Mouse (Mus musculus) CH12.LX (cell line): Measurements from ENCODE around the gene Dnm3. TPM values are rescaled to one million over a fixed set of nuclear protein-coding genes. Genes with fewer than 3 reads are reported as not detected.
A peak's percentile ranks its signal among the peaks of the same experiment; 100 is the strongest.

ENCODE experiments used
- DNase-seq: peaks from one replicate; pipeline ENCODE4 v3.0.0-alpha.2; 2013; ENCODE audit errors: extremely low read depth
- H3K27ac ChIP-seq: 2 replicates; pipeline ENCODE4 v1.5.1; 2012; ENCODE audit warnings: low read depth, mild to moderate bottlenecking, control low read depth, moderate library complexity; ENCODE audit not compliant: insufficient read depth
- H3K27me3 ChIP-seq: replicated peaks from 2 replicates; pipeline ENCODE3; 2012; ENCODE audit warnings: inconsistent platforms
- H3K36me3 ChIP-seq, 2 experiments: replicated peaks in 1 of 2; 2 replicates each; pipeline versions ENCODE3 to v1.6.1; 2012; ENCODE audit warnings: inconsistent platforms in 1 of 2, low read length in 1 of 2, mild to moderate bottlenecking in 1 of 2, mixed read lengths in 1 of 2, moderate library complexity in 1 of 2; ENCODE audit not compliant: control insufficient read depth in 1 of 2, insufficient read depth in 1 of 2
- H3K4me1 ChIP-seq, 2 experiments: 2 replicates each; pipeline ENCODE4 v1.6.1; 2012; ENCODE audit warnings: inconsistent platforms in 1 of 2, moderate library complexity in 1 of 2; ENCODE audit not compliant: insufficient read depth in 2 of 2, control insufficient read depth in 1 of 2
- H3K4me2 ChIP-seq: 2 replicates; pipeline ENCODE4 v1.6.1; 2012; ENCODE audit warnings: low read depth, mild to moderate bottlenecking, control low read depth; ENCODE audit not compliant: poor library complexity, insufficient read depth, severe bottlenecking
- H3K4me3 ChIP-seq, 3 experiments: fragments of 150-350 bp in 1 of 3; sonication (generic) in 1 of 3; replicated peaks in 1 of 3; 2 replicates each; pipeline versions ENCODE3 to v1.5.1; 2011 to 2012; ENCODE audit warnings: low read depth in 2 of 3, low read length in 2 of 3, mild to moderate bottlenecking in 2 of 3, moderate library complexity in 2 of 3, control low read depth in 1 of 3, improper control_type of control experiment in 1 of 3, inconsistent platforms in 1 of 3, mixed read lengths in 1 of 3; ENCODE audit not compliant: poor library complexity in 1 of 3
- H3K79me2 ChIP-seq: replicated peaks from 2 replicates; pipeline ENCODE4 v1.6.1; 2012; ENCODE audit warnings: mild to moderate bottlenecking, moderate library complexity; ENCODE audit not compliant: control insufficient read depth, poor library complexity, insufficient read depth, severe bottlenecking; ENCODE audit errors: extremely low read depth
- H3K9ac ChIP-seq: 2 replicates; pipeline ENCODE4 v1.6.1; 2012; ENCODE audit warnings: low read depth, mild to moderate bottlenecking, control low read depth, moderate library complexity; ENCODE audit not compliant: insufficient read depth
- H3K9me3 ChIP-seq: replicated peaks from 2 replicates; pipeline ENCODE3; 2012; ENCODE audit warnings: low read length, inconsistent platforms, mixed read lengths
- BHLHE40 ChIP-seq: IDR thresholded peaks from 2 replicates; pipeline ENCODE4 v1.6.1; 2011; ENCODE audit warnings: mild to moderate bottlenecking, low read depth, low read length, improper control_type of control experiment
- CTCF ChIP-seq, 2 experiments: IDR thresholded peaks in 1 of 2; conservative IDR thresholded peaks in 1 of 2; 2 replicates each; pipeline ENCODE4 v1.5.1; 2011 to 2012; ENCODE audit warnings: low read depth in 2 of 2, low read length in 2 of 2, improper control_type of control experiment in 1 of 2, inconsistent platforms in 1 of 2, mild to moderate bottlenecking in 1 of 2, moderate library complexity in 1 of 2
- E2F4 ChIP-seq: IDR thresholded peaks from 2 replicates; pipeline ENCODE4 v1.6.1; 2011; ENCODE audit warnings: low read depth, low read length, improper control_type of control experiment; ENCODE audit not compliant: insufficient replicate concordance
- ETS1 ChIP-seq: conservative IDR thresholded peaks from 2 replicates; pipeline ENCODE4 v1.6.1; 2012; ENCODE audit warnings: low read depth, mild to moderate bottlenecking, inconsistent platforms, low read length, improper control_type of control experiment, moderate library complexity
- IRF4 ChIP-seq: IDR thresholded peaks from 2 replicates; pipeline ENCODE4 v1.6.1; 2014; ENCODE audit warnings: low read depth, mild to moderate bottlenecking, inconsistent platforms, low read length, improper control_type of control experiment
- NRF1 ChIP-seq: IDR thresholded peaks from 2 replicates; pipeline ENCODE4 v1.6.1; 2014; ENCODE audit warnings: low read depth, mild to moderate bottlenecking, inconsistent platforms, low read length, improper control_type of control experiment, moderate library complexity
- POLR2A ChIP-seq: IDR thresholded peaks from 2 replicates; pipeline ENCODE4 v1.6.1; 2011; ENCODE audit warnings: low read depth, mild to moderate bottlenecking, improper control_type of control experiment, low read length
- POLR2AphosphoS2 ChIP-seq: IDR thresholded peaks from 2 replicates; pipeline ENCODE4 v1.6.1; 2011; ENCODE audit warnings: low read depth, low read length, improper control_type of control experiment
- RAD21 ChIP-seq: IDR thresholded peaks from 2 replicates; pipeline ENCODE4 v1.6.1; 2011; ENCODE audit warnings: low read depth, mild to moderate bottlenecking, low read length, improper control_type of control experiment, moderate library complexity
- RCOR1 ChIP-seq: conservative IDR thresholded peaks from 2 replicates; pipeline ENCODE4 v1.6.1; 2012; ENCODE audit warnings: low read depth, mild to moderate bottlenecking, inconsistent platforms, low read length, improper control_type of control experiment
- SMC3 ChIP-seq: IDR thresholded peaks from 2 replicates; pipeline ENCODE4 v1.6.1; 2011; ENCODE audit warnings: low read depth, low read length, improper control_type of control experiment
- UBTF ChIP-seq: IDR thresholded peaks from 2 replicates; pipeline ENCODE4 v1.6.1; 2012; ENCODE audit warnings: low read depth, mild to moderate bottlenecking, inconsistent platforms, low read length, improper control_type of control experiment, moderate library complexity
- ZNF384 ChIP-seq: IDR thresholded peaks from 2 replicates; pipeline ENCODE4 v1.6.1; 2012; ENCODE audit warnings: low read depth, low read length, improper control_type of control experiment, inconsistent platforms
- dilution Hi-C: fragments of 300-500 bp; cut with MboI; formaldehyde crosslinking; loops from 2 replicates; pipeline ENCODE4 v1.14.3; 2020; ENCODE audit warnings: low sequenced_read_pairs; ENCODE audit not compliant: extremely low pct_unique_long_range_greater_than_20kb, extremely low pct_ligation_motif_present
- in situ Hi-C: fragments of 300-500 bp; cut with MboI; formaldehyde crosslinking; loops from 3 replicates; pipeline ENCODE4 v1.14.3; 2019; ENCODE audit warnings: low sequenced_read_pairs, low pct_ligation_motif_present, low pct_unique_long_range_greater_than_20kb, mixed read lengths
- polyA plus RNA-seq: library from polyadenylated mRNA; unstranded; fragments of >175 nt; gene quantifications from 2 replicates; pipeline ENCODE4 v1.2.1, GENCODE M21; 2012; ENCODE audit warnings: low read depth; ENCODE audit not compliant: insufficient read length
- total RNA-seq, 2 experiments: library from RNA; depleted of rRNA; stranded (reverse); fragments of 300-350 nt in 1 of 2; fragments of >200 nt in 1 of 2; gene quantifications; 2 replicates each; pipeline ENCODE4 v1.2.3; 2012 to 2014

Dnm3 gene
- total and polyA plus RNA-seq, 3 experiments: 3.6 to 9.5 (median 6.9) TPM

GRCm38 (mm10) chr1:162006109-162006508 is 471.7 kb downstream of the Dnm3 start:
- in situ Hi-C loops: loop anchor here (10.0 kb wide), 1 partner anchor 179 kb away; no protein-coding TSS in a partner anchor
- DNase-seq: peak; percentile 44
- peaks cover 2 to 27% of the 10 kb centered on the region in 2 experiments; a peak in 2 of 4 replicates for H3K4me1 ChIP-seq

GRCm38 (mm10) chr1:162004821-162005770 is 472.7 kb downstream of the Dnm3 start:
- no peaks in the 10 kb centered on the region for H3K27me3 ChIP-seq
- peaks cover 6 to 29% of the 10 kb centered on the region in 2 experiments for H3K4me1 ChIP-seq
- no peak overlapping the region for H3K27ac ChIP-seq
- H3K9ac ChIP-seq: no peak overlapping the region
- no peaks in the 10 kb centered on the region for H3K9me3 ChIP-seq
- TF ChIP-seq SMC3: peak; percentile 41; the same call in 1 of the 2 replicates
- no peak for TF ChIP-seq ZNF384
- no peak for TF ChIP-seq POLR2AphosphoS2
- TF ChIP-seq RCOR1: no peak
- no peak for TF ChIP-seq BHLHE40
- peak; percentile 55 for TF ChIP-seq RAD21
- TF ChIP-seq IRF4: 0 out of 2 replicates have a peak, but pooled peaks have one; percentile 5
- peak; percentile 36; the same call in 1 of the 2 replicates for TF ChIP-seq POLR2A
- TF ChIP-seq CTCF (conservative IDR thresholded peaks at IDR 0.05 in 1 of 2, IDR thresholded peaks at IDR 0.05 in 1 of 2; ENCODE audit: low read depth in 2 of 2, low read length in 2 of 2): peak; percentile 17 to 53; a peak in 2 of 4 replicates
- TF ChIP-seq NRF1: no peak
- no peak for TF ChIP-seq UBTF
- TF ChIP-seq E2F4: no peak
- in situ Hi-C loops: loop anchor here (5.0 to 10.0 kb wide), 2 partner anchors 180 to 307 kb away; no protein-coding TSS in a partner anchor
- H3K36me3 ChIP-seq: peaks cover 0 to 8% of the 10 kb centered on the region in 2 experiments
- H3K79me2 ChIP-seq: no peaks in the 10 kb centered on the region
- dilution Hi-C loops: no loop called here
- H3K4me3 ChIP-seq: peak overlapping the region in 1 of 3 experiments; percentile 46
- H3K4me2 ChIP-seq: no peak overlapping the region
- peak; percentile 72 for DNase-seq

More at GRCm38 (mm10) chr1:162006109-162006508, 471.7 kb downstream of the Dnm3 start:
- no peak overlapping the region for H3K27ac ChIP-seq
- no peak overlapping the region for H3K4me3 ChIP-seq
- H3K9me3 ChIP-seq: no peaks in the 10 kb centered on the region
- peak; percentile 24; the same call in 1 of the 2 replicates for TF ChIP-seq ETS1
- no peak for TF ChIP-seq RCOR1
- dilution Hi-C loops: no loop called here
- H3K79me2 ChIP-seq: no peaks in the 10 kb centered on the region
- H3K4me2 ChIP-seq: no peak overlapping the region
- no peaks in the 10 kb centered on the region for H3K27me3 ChIP-seq
- no peak overlapping the region for H3K9ac ChIP-seq
- peaks cover 6 to 15% of the 10 kb centered on the region in 2 experiments for H3K36me3 ChIP-seq
